Mouse (Mus musculus): ENCODE measurements around the gene Itga9.
A peak's percentile ranks its signal among the peaks of the same experiment; 100 is the strongest.

Itga9 gene

GRCm38 (mm10) chr9:118650976-118651375, 44.5 kb downstream of the Itga9 start:
- DNase-seq (ENCODE audit: low read depth in 2 of 2, low spot score in 2 of 2): no peak

DNA sequence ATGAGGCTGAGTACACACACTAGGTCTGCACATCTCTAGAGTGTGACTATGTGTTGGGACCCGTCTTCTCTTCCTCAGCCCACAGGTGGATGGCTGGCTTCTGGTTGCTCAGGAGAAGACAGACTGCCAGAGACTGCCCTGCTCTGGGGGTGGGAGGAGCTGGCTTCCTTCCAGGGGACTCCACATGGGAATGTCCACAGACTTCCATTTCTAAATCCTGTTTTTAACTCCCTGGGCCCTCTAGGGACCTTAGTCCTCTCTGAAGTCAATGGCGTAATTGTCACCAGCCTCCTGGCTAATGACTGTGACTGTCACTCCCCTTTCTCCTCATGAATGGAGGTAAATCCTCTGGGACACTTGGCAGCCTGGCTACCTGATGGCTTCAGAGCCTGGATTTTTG, 45.4 kb downstream of the Itga9 start:
- no peak for DNase-seq (ENCODE audit: low read depth in 2 of 2, low spot score in 2 of 2)

DNA sequence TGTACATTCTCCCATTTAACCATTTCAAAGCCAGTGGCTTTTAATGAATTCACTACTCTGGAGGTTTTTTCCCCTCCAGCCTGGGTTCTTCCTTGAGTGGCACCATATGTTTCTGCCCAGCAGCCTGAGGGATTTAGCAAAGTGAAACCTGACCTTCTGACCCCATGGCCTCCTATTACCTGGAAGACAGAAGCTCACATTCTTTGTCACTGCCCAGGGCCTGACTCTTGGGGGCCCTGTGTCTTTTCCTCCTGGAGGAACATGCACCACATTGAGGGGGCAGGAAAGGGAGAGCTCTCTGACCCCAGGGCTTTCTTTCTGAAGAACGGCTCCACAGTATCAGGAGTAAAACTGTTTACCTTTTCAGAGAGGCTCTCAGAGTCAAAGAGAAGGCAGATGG, 46.9 kb downstream of the Itga9 start:
- no peak for DNase-seq (ENCODE audit: low read depth in 2 of 2, low spot score in 2 of 2)

GRCm38 (mm10) chr9:118654969-118655368, 48.5 kb downstream of the Itga9 start:
- no peak for DNase-seq (ENCODE audit: low read depth in 2 of 2, low spot score in 2 of 2)

GRCm38 (mm10) chr9:118655726-118656125, 49.2 kb downstream of the Itga9 start:
- DNase-seq (ENCODE audit: low read depth in 2 of 2, low spot score in 2 of 2): no peak

- DNase-seq (ENCODE audit: low read depth in 2 of 2, low spot score in 2 of 2): no peak
Measured at GRCm38 (mm10) chr9:118658159-118658558, 51.7 kb downstream of the Itga9 start.

DNA sequence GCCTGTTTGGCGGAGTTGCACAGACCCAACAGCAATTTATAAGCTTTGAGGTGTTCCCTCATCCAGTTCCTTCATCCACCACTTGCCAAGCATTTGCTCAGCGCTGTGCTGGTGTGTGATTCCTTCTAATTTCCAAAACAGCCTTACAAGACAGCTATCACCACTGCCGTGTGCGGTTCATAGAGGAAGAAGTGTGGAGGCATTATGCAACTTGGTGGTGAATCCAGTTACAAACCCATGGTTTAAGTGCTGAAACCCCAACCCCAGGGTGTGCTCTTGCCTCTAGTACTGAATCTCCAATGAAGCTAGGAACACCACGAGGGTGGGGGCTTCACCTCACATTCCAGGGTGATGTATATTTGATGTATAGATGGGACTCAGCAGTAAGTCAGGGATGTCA, 53.3 kb downstream of the Itga9 start:
- DNase-seq (ENCODE audit: low read depth in 2 of 2, low spot score in 2 of 2): no peak

- no peak for DNase-seq (ENCODE audit: low read depth in 2 of 2, low spot score in 2 of 2)
Measured at GRCm38 (mm10) chr9:118660259-118660658, 53.8 kb downstream of the Itga9 start.

- no peak for DNase-seq (ENCODE audit: low read depth in 2 of 2, low spot score in 2 of 2)
Measured at GRCm38 (mm10) chr9:118662026-118662425, 55.5 kb downstream of the Itga9 start.

DNA sequence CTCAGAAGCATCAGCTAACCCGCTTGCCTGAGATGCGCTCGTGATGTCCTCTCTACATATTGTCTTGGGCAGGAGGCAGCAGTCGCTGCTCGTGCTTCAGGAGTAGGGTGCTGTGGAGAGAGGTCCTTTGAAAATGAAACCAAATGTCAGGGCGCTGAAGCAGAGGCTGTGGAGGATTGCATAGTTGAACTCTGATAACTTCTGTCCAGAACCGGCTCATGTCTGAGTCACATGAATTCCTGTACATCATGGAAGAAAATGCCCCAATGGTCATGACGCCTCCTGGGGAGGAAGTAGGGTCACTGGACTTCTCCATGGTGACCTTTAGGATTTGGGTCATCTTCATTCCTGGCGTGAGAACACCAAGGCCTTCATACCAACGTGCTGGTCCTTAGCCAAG, 56.0 kb downstream of the Itga9 start:
- no peak for DNase-seq (ENCODE audit: low read depth in 2 of 2, low spot score in 2 of 2)

- DNase-seq (ENCODE audit: low read depth in 2 of 2, low spot score in 2 of 2): no peak
Measured at GRCm38 (mm10) chr9:118663938-118664337, 57.4 kb downstream of the Itga9 start.

DNA sequence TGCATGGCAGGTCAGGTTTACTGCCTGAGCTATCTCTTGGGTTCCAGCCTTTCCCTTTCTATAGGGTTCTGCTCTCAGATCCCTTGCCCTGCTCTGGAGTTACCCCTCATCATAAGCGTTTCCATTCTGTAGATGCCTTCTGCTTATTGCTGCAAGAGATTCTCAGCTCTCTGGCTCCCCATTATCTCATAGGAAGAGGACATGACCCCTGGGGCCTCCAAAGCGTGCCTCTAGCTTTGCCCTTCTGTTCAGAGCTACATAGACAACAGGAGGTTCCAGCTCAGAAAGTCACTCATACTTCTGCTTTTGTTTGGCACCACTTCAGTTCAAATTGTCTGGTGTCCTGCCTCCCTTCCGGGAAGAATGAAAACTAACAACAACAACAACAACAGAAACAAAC, 59.6 kb downstream of the Itga9 start:
- no peak for DNase-seq (ENCODE audit: low read depth in 2 of 2, low spot score in 2 of 2)

DNA sequence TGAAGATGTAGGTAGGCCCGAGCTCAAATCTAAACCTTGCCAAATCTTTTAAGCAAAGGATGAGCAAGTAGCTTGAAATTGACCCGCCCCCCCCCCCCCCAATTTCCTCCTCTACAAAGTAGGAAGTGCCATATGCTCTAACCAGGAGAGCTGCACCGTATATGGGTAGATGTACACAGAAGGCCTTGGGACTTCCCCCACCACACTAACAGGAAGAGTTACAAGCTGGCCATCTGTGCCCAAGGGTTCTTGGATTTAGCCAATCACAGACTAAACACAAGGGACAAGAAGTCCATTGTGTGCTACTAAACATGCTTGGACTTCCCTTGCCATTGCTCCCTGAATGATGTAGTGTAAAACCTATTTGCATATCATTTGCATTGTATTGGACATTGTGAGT, 63.2 kb downstream of the Itga9 start:
- no peak for DNase-seq (ENCODE audit: low read depth in 2 of 2, low spot score in 2 of 2)

- DNase-seq (ENCODE audit: low read depth in 2 of 2, low spot score in 2 of 2): no peak
Measured at GRCm38 (mm10) chr9:118674277-118674676, 67.8 kb downstream of the Itga9 start.

DNA sequence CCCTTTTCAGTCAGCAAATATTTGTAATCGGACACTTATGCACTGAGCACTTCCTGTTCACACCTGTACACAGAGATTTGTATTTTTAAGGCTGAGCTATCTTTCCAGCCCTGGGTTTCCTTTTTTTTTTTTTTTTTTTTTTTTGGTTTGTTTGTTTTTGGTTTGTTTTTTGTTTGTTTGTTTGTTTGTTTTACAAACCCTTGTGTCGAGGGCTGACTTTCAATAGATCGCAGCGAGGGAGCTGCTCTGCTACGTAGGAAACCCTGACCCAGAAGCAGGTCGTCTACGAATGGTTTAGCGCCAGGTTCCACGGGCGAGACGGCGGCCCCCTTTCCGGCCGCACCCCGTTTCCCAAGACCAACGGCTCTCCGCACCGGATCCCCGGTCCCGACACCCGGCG, 68.3 kb downstream of the Itga9 start:
- DNase-seq (ENCODE audit: low read depth in 2 of 2, low spot score in 2 of 2): no peak

DNA sequence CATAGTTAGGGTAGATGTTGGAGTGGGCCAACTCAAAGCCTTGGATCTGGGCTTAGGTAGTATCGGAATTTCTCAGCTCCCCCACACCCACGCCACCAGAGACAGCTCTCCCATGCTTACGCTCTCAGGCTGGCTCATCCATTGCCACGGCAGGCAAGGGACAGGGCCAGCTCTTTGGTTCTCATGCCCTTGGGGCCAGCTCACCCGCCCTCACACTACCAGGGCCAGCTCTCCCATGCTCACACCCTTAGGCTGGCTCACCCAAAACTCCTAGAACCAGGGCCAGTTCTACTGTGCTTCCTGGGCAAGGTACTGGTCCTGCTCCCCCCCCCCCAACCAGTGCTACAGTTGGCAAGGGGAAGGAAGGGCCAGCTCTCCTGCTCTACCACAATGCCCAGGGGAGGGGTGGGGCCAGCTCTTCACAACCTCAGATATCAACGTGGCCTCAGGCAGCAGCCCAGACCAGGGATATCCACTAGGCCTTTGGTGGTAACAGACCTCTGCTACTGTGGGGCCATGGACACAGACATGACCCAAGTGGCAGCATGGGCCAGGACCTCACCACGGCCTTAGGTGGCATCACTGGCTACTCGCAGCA, 69.2 kb downstream of the Itga9 start:
- DNase-seq (ENCODE audit: low read depth in 2 of 2, low spot score in 2 of 2): no peak

DNA sequence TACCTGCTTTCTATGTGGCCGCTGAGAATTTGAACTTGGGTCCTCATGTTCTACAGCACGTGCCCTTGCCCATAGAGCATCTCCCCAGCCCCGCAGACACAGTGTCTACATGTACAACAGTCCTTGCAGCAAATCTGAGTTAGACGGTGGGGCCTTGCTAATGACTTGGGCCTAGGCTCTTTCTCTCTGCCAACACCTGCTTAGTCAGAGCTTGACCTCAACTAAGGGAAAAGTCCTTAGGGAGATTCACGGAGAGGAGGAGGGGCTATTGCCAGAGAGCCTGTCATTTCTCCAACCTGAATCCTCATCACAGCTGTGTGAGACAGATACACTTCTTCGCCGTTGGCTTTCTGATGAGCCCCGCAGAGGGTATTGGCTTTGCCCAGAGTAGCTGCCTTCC, 70.2 kb downstream of the Itga9 start:
- DNase-seq (ENCODE audit: low read depth in 2 of 2, low spot score in 2 of 2): no peak

GRCm38 (mm10) chr9:118677349-118677748, 70.9 kb downstream of the Itga9 start:
- no peak for DNase-seq (ENCODE audit: low read depth in 2 of 2, low spot score in 2 of 2)

- peak; percentile 64 to 65 for DNase-seq (ENCODE audit: low read depth in 2 of 2, low spot score in 2 of 2)
Measured at GRCm38 (mm10) chr9:118678020-118678750, 71.7 kb downstream of the Itga9 start.

DNA sequence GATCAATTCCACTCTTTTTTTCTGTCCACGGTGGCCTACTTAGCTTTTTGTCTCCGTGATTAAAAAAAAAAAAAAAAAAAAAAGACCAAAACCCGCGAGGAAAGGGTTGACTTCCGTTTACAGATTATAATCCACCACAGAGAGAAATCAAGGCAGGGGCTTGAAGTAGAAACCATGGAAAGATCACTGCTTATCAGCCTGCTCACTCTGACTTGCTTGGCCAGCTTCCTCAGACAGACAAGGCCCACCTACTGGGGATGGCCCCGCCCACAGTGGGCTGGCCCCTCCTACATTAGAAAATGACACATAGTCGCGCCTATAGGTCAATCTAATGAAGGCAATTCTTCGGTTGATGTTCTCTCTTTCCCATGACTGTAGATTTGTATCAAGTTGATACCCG, 72.3 kb downstream of the Itga9 start:
- no peak for DNase-seq (ENCODE audit: low read depth in 2 of 2, low spot score in 2 of 2)

DNA sequence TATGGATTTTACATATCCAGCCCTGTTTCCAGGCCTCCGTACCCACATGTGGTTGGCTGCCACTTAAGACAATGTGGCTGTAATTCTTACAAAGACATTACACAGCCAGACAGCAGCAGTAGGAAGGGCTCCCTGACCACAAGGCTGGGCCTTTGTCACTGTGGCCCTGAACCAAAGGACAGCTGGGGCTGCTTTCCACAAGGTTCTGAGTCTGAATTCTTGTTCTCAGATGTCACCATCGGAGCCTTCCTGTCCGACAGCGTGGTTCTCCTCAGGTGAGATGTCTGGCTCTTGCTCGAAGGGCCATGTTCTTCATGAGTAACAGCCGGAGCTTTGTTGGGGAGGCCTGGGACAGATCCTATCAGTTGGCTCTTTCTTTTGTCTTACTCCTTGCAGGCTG, 75.0 kb downstream of the Itga9 start:
- no peak for DNase-seq (ENCODE audit: low read depth in 2 of 2, low spot score in 2 of 2)

- no peak for DNase-seq (ENCODE audit: low read depth in 2 of 2, low spot score in 2 of 2)
Measured at GRCm38 (mm10) chr9:118682154-118682553, 75.7 kb downstream of the Itga9 start.

- no peak for DNase-seq (ENCODE audit: low read depth in 2 of 2, low spot score in 2 of 2)
Measured at GRCm38 (mm10) chr9:118683507-118683906, 77.0 kb downstream of the Itga9 start.
